Mouse (Mus musculus) layer of hippocampus, adult 9-10 months (tissue): ENCODE results near the gene Gm20388.

Source experiments
- DNase-seq: peaks from one replicate; pipeline ENCODE4 v3.0.0; 2022; ENCODE audit warnings: low spot score

Gm20388 gene

GRCm38 (mm10) chr8:124379289-124379688 is 4468.6 kb downstream of the Gm20388 start:
- DNase-seq: no peak

DNA sequence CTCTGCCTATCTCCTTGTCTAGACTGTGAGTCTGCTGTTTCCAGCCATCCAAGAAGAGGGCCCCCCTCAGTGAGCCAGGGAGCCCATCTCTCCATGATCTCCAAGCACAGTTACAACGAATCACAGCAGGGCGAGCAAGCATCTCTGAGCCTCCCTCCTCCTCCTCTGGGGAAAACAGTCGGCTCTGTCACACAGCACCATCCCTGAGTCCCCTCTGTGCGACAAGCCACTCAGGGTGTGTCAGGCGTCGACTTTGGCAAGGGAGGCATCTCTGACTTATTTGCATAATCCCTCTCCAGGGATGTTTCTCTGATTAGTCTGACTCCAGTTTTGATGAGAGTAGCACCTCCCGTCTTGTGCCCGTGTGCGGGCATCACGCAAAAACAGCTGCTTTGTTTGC is 4471.6 kb downstream of the Gm20388 start:
- DNase-seq: no peak

- DNase-seq: no peak
Measured at GRCm38 (mm10) chr8:124384336-124384735, 4473.7 kb downstream of the Gm20388 start.

DNA sequence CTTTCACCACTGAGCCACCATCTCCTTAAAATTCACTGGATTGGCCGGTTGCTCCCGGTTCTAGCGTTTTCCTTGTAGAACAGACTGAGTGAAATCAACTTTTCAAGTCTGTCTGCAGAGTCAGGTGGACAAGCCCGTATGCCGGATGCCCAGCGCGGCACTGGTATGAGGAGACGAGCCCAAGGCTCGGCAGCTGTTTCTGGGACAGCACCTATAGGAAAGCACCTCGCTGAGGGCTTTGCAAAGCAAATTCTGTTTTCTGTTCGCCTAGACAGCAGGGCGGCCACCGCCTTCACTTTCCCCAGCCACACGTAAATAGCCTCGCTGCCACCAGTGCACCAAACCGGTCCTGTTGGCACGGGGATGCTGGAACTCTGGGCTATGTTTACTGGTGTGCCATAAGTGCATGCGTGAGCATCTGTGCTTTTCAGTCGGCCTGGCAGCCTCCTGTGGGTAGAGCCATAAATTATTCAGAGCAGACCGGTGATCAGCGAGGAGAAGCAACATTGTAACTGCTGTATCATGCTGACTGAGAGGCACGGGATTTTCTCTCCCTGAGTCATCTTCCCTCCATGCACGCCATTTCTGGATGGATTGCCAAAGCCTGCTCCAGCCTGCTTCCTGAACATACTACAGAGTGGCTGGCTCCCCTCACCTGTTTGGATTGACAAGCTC is 4475.7 kb downstream of the Gm20388 start:
- DNase-seq: peak; percentile 65

DNA sequence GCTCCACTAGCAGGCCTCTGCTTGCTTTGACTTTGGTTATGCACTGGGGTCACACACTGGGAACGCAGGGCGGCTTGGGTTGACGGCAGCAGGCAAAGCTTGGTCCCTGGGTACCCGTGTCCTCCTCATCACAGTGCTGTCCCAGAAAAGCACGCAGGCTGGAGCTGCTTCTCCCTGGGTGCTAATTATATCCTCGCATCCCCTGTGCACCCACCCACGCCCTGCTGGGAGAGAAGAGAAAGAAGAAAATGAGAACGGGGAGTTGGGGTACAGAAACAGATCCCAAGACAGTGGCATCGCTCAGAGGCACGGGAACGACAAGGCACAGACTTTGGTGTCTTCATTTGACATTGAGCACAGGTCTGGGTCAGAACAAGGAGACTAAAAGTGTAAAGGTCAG is 4478.9 kb downstream of the Gm20388 start:
- DNase-seq: no peak

DNA sequence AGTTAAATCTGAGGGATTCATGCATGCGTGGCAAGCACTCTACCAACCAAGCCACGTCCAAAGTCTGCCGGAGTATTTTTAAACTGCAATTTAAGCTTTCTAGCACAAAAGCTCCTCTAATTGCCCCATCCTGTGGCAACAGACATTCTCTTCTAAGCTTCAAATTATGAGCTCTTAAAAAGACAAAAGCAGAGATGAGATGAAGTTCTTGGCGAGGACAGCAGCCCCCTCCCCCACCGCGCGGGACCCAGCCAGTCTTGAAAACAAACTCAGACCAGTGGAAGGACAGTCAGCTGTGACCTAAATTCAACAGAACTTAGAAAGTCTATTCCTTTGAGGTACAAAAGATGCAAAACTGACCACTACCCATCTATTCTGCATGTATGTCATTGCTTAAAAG is 4480.6 kb downstream of the Gm20388 start:
- no peak for DNase-seq

GRCm38 (mm10) chr8:124392271-124393012 is 4481.8 kb downstream of the Gm20388 start:
- DNase-seq: no peak

GRCm38 (mm10) chr8:124393013-124393412 is 4482.4 kb downstream of the Gm20388 start:
- DNase-seq: no peak

GRCm38 (mm10) chr8:124393927-124394326 is 4483.3 kb downstream of the Gm20388 start:
- no peak for DNase-seq

DNA sequence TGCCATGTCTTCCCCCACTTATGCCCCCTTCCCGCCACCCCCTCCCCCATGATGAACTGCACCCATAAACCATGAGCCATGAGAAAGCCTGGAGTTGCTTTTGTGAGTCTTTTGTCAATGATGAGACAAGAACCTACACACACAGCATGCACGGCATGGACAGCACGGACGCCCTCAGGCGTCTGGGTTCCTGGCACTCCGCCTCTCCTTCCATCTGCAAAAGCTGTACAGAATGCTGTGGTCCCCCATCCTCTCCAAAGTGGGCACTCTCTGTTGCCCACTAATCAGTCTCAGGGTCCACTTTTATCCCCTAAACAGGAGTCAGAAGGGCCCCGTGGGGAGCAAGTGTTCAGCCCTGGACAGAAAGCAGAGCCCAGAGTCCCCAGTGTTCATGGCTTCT is 4484.3 kb downstream of the Gm20388 start:
- no peak for DNase-seq
